Mouse (Mus musculus): ENCODE results near the gene Ap3m1.
A peak's percentile ranks its signal among the peaks of the same experiment; 100 is the strongest.

The Ap3m1 gene

DNA sequence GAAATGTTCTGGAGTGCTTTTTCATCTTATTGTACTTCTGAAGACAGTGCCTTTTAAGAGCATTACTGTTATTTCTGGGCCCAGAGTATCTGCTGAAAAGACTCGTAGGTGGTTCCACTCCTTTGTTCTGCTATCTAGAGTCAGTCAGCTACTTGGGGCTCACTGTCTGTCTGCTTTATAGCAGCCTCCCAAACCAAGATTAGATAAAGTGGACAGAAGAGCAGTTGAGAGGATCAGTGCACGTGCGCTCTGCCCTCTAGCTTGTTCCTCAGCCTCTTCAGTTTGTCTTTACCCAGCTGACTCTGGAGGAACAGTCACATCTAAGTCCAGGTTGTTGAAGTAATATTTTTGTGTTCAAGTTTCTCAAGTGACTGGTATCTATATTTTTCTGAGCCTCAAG lies 21.7 kb upstream of the Ap3m1 start:
- no peak for DNase-seq (ENCODE audit: low spot score in 2 of 2)

GRCm38 (mm10) chr14:21069594-21069993 lies 17.3 kb upstream of the Ap3m1 start:
- DNase-seq (ENCODE audit: low spot score in 2 of 2) = no peak

- DNase-seq (ENCODE audit: low spot score in 2 of 2) = no peak
These were observed 13.3 kb upstream of the Ap3m1 start for GRCm38 (mm10) chr14:21065490-21066162.

DNA sequence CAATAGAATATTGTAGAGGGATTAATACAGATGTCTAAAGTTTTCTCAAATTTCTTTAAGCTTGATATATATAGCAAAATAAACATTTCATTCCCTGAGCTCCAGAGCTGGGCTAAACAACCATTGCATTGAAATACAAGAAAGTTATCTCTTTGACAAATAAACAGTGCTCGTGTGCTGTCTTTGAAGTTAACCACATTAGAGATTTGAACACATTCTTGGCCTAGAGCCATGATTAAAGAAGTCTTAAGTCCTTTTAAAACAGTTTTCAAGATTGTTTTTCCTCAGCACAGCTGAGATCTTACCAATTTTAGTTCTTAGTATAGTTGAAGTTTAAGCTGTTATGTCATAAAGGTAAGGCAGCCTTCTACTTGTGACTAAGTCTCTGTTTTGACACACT lies 12.0 kb upstream of the Ap3m1 start:
- no peak for DNase-seq (ENCODE audit: low spot score in 2 of 2)

DNA sequence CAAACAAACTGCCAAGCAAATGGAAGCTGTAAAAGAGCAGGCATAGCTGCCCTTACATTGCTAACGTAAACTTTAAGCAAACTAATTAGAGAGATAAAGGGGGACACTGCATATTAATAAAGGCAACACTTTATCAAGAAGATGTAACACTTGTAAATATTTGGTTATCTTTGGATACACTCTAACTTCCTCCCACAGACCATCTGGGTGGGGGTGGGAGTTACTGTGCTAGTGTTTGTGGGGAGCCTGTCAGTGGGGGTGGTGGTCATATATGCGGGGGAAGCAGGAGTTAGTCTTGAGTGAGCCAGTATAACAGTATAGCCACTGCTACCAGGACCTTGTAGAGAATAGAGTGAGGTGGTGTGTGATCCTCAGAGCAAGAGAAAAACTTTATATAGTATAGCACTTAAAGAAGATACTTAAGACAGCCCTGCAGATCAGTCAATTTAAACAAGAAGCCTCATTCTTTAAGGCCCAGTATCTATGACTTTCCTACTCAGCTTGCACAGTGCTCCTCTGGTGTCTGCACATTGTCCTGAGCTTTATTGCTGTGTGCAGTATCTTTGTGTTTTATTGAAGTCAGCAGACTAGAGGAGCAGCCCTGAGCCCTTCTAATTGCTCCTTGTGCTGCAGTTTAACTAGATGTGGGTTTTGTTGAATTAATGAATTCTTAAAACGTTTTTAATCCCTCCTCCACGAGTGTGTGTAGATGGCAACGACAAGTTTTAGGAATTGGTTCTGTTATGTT lies 10.6 kb upstream of the Ap3m1 start:
- no peak for DNase-seq (ENCODE audit: low spot score in 2 of 2)

DNA sequence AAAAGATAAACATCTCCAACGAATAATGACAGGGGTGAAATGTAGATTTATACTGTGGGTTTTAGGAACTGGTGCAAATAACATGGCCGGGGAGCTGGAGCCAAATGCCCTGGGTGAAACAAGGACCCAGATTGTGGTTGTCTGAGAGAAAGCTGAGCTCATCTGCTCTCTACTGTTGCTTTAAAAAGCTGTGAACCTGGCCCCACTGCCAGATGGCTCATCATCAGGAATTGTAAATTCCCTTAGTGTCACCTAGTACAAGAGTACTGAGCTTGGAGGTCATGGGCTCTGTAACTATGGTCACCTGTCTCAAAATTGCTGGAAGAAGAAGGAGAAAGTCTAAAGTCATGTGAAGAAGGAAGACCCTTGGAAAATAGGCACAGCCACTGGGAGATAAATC lies 6.7 kb upstream of the Ap3m1 start:
- peak in 1 of 2 experiments; percentile 27 for DNase-seq (ENCODE audit: low spot score in 2 of 2)

DNA sequence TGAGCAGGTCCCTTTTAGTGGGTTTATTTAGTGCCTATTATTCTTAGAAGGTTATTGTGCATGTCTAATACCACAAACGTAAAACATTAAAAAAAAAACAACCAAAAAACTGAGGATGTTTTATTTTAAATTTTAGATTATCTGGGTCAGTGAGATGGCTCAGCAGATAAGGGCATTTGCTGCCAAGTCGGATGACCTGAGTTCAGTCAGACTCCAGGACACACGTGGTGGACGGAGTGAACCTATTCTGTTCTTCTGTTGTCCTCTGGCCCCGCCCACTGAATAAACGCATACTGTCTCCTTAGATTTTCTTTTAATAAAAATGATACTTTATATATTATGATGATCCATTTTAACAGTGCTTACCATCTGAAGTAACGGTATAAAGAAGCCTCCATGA lies 1.3 kb upstream of the Ap3m1 start:
- peak in 1 of 2 experiments; percentile 45 for DNase-seq (ENCODE audit: low spot score in 2 of 2)

GRCm38 (mm10) chr14:21053151-21053550 lies 843 bp upstream of the Ap3m1 start:
- no peak for DNase-seq (ENCODE audit: low spot score in 2 of 2)

GRCm38 (mm10) chr14:21052781-21053130 lies 448 bp upstream of the Ap3m1 start:
- peak; percentile 63 to 81 for DNase-seq (ENCODE audit: low spot score in 2 of 2)

GRCm38 (mm10) chr14:21051380-21052111 lies 762 bp downstream of the Ap3m1 start:
- no peak for DNase-seq (ENCODE audit: low spot score in 2 of 2)

DNA sequence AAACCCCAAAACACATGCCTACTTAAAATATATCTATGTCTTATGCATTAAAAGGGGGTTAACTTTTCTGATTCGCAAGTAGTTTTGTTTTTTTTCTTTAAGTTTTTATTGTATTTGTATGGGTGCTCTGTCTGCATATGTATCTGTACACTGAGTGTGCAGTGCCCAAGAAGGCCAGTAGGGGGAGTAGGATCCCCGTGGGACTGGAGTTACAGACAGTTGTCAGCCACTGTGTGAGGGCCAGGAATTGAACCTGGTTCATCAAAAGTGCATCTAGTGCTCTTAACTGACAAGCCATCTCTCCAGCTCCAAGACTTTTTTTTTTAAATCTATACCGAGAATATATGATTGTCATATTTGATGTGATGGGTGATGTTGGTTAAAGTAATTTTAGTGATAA lies 1.6 kb downstream of the Ap3m1 start:
- DNase-seq (ENCODE audit: low spot score in 2 of 2) = peak; percentile 62 to 84

DNA sequence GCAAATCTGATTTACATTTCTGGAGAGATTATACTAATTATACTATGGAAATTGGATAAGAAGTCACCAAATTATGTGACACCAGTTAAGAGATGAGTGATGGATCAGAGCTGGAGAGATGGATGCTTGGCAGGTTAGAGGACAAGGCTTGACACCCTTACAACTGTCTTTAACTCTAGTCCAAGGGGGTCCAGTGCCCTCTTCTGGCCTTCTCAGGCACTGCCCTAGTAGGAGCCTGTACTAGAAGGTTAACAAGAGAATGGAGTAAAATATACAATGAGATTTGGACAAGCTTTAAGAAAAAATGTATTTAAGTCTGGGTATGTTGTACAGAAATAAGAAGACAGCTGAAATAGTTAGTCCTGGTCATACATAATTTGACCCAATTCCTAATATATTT lies 3.4 kb downstream of the Ap3m1 start:
- peak; percentile 53 to 73 for DNase-seq (ENCODE audit: low spot score in 2 of 2)

DNA sequence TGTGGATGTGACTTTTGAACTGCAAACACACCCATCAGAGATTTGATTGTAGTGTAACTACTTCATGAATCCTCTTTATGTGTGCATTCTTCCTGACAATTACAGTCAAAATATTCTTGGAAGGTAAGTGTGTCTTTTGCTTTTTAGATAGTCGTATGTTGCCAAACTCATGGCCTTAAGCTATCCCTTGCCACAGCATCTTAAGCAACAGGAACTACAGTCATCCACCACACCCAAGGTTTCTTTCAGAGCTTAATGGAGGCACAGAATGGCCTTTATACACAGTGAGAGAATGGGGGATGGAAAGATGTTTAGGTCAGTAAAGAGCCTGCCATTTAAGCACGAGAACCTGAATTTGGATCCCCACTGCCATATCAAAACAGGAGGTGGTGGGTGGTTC lies 4.5 kb downstream of the Ap3m1 start:
- DNase-seq (ENCODE audit: low spot score in 2 of 2) = no peak

DNA sequence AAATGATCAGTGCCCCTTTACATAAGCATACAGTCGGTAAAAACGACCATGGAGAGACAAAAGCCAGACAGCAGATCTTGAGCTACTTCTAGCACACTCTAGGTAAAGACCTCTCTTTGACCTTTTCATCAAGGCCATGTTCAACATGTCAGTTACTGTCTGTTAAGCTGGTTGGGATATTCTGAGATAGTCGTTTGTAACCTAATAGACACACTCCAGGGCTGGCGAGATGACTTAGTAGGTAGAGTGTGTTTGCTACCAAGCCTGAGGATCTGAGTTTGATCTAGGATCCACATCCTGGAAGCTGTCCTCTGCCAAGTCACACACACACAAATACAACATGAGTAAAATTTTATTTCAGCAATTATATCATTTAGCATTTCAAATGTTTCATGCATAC lies 12.7 kb downstream of the Ap3m1 start:
- DNase-seq (ENCODE audit: low spot score in 2 of 2) = no peak

DNA sequence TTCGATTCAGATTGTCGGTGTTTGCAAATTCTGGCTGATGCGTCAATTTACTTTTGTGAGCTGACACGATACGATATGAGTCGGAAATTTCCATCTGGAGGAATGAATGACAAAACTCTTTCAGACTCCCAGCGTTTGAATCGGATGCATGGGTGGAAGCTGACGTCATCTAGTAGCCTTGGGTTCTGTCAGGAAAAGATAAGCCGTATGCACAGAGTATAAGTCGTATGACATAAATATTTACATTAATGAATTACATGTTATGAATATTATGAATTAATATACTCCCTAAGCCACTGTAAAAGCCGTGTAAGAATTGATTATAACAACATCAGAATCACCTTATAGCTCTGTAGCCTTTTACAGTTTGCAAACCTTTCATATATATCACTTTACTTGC lies 13.2 kb downstream of the Ap3m1 start:
- no peak for DNase-seq (ENCODE audit: low spot score in 2 of 2)

- no peak for DNase-seq (ENCODE audit: low spot score in 2 of 2)
These were observed 17.5 kb downstream of the Ap3m1 start for GRCm38 (mm10) chr14:21034791-21035190.

GRCm38 (mm10) chr14:21034271-21034670 lies 18.0 kb downstream of the Ap3m1 start:
- DNase-seq (ENCODE audit: low spot score in 2 of 2) = no peak

GRCm38 (mm10) chr14:21031783-21032511 lies 20.4 kb downstream of the Ap3m1 start:
- no peak for DNase-seq (ENCODE audit: low spot score in 2 of 2)

DNA sequence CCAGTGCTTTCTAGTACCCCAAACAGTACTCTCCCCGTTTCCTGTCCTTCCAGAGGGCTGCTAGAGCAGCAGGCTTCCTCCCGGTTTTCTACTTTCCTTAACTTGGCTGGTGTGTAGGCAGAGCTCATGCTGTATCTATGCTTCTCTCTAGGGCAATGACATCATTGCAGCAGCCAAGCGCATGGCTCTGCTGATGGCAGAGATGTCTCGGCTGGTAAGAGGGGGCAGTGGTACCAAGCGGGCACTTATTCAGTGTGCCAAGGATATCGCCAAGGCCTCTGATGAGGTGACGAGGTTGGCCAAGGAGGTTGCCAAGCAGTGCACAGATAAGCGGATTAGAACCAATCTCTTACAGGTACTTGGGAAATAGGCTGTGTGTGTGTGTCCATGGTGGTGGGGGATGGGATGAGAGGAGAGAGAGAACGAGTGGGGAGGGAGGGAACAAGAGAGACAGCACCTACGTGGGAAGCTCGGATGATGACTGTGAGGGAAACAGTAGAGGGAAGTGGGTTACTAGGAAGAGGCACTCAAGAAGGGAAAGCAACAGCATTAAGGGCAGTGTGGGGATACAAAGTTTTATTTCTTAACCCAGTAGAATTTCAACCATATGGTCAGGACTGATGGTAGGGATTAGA lies 23.2 kb downstream of the Ap3m1 start:
- no peak for DNase-seq (ENCODE audit: low spot score in 2 of 2)

DNA sequence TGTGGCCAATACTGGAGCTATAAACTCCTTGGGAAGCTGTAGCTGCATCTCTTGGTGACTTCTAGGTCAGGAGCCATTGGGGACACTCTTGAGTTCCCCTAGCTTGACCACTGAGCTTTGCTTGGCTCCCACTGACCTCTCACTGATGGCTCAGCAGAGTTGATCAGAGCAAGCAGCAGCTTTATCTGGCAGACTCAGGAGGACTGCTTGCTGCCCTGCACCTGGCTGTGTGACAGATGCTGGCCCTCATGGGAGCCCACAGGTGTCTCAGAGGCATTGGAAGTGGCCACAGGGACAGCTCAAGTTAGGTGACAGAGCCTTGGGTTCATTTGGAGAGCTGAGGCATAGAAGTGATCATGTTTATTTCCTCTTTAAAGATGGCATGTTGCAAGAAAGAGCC lies 24.8 kb downstream of the Ap3m1 start:
- no peak for DNase-seq (ENCODE audit: low spot score in 2 of 2)

GRCm38 (mm10) chr14:21020435-21020834 lies 31.9 kb downstream of the Ap3m1 start:
- DNase-seq (ENCODE audit: low spot score in 2 of 2) = no peak

DNA sequence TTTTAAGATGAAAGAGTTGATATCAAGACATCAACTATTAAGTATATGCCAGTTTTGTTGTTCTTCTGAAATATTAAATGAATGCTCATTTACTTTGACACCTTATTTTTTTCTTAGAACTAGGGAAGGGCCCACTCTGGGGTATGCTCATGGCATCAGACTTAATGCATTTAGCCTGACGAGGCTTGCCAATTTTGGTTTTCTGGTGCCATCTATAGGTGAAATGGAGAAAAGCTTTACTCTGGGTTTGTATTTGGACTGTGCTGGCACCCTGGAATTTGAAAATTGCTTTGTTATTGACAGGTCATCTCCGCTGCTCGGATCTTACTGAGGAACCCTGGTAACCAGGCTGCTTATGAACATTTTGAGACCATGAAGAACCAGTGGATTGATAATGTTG lies 33.3 kb downstream of the Ap3m1 start:
- DNase-seq (ENCODE audit: low spot score in 2 of 2) = no peak

Measured in spleen, postnatal 4 days (tissue).